Mouse (Mus musculus) lung, adult 2 months (tissue): Measurements from ENCODE around the gene Mob3b. TPM values are rescaled to one million over a fixed set of nuclear protein-coding genes. Genes with fewer than 3 reads are reported as not detected.
A peak's percentile ranks its signal among the peaks of the same experiment; 100 is the strongest.

Experiments used
- DNase-seq: peaks from one replicate; pipeline ENCODE4 v3.0.0; 2022
- H3K4me1 ChIP-seq: fragments of 200-500 bp; 2 replicates; pipeline ENCODE4 v1.6.1; 2011; ENCODE audit warnings: low read length; ENCODE audit not compliant: control insufficient read depth, insufficient read depth
- H3K4me3 ChIP-seq: fragments of 200-500 bp; replicated peaks from 2 replicates; pipeline ENCODE3; 2011; ENCODE audit warnings: low read depth, mild to moderate bottlenecking, control low read depth, low read length; ENCODE audit errors: extremely low read depth
- CTCF ChIP-seq: fragments of 200-500 bp; IDR thresholded peaks from 2 replicates; pipeline ENCODE4 v1.5.1; 2011; ENCODE audit warnings: mild to moderate bottlenecking, low read length, control low read depth; ENCODE audit not compliant: insufficient read depth
- POLR2A ChIP-seq: fragments of 200-500 bp; IDR thresholded peaks from 2 replicates; pipeline ENCODE4 v1.6.1; 2011; ENCODE audit warnings: low read depth, mild to moderate bottlenecking, control low read depth, low read length, borderline replicate concordance; ENCODE audit errors: extremely low read depth
- WGBS: fragments of 180-500 bp; shearing (Covaris S2); methylation state at CpG from one replicate; pipeline ENCODE4 v1.1.7; 2018; 5-methylcytosine and 5-hydroxymethylcytosine counted together
- polyA plus RNA-seq: library from polyadenylated mRNA; depleted of rRNA; stranded (reverse); fragments of >200 nt; gene quantifications from 2 replicates; pipeline ENCODE4 v1.2.3, GENCODE M21; 2012

Mob3b gene
- polyA plus RNA-seq, 1 experiment = 10.4 TPM

- Histone ChIP-seq H3K4me3 (no peak overlapping the region), H3K4me1 (peaks cover 13% of the 10 kb centered on the region)
- WGBS = 66% methylated on average over 15 of the region's 15 CpGs
- TF ChIP-seq CTCF = no peak
- TF ChIP-seq POLR2A = no peak
- DNase-seq = no peak
Measured at GRCm38 (mm10) chr4:35134846-35135611, 22.3 kb downstream of the Mob3b start.

GRCm38 (mm10) chr4:35133411-35133810 lies 23.9 kb downstream of the Mob3b start:
- no peak for TF ChIP-seq POLR2A
- no peak for TF ChIP-seq CTCF
- peaks cover 14% of the 10 kb centered on the region for H3K4me1 ChIP-seq
- WGBS = 93% methylated on average over 4 of the region's 4 CpGs
- no peak overlapping the region for H3K4me3 ChIP-seq
- no peak for DNase-seq

GRCm38 (mm10) chr4:35131592-35131991 lies 25.7 kb downstream of the Mob3b start:
- no peak for DNase-seq

GRCm38 (mm10) chr4:35130411-35130948 lies 26.8 kb downstream of the Mob3b start:
- peak; percentile 38 for DNase-seq
- WGBS = 10% methylated on average over 6 of the region's 6 CpGs
- peaks cover 11% of the 10 kb centered on the region for H3K4me1 ChIP-seq
- TF ChIP-seq CTCF (no peak), POLR2A (no peak)
- H3K4me3 ChIP-seq = no peak overlapping the region

More at GRCm38 (mm10) chr4:35131592-35131991, 25.7 kb downstream of the Mob3b start:
- no peak for TF ChIP-seq POLR2A
- TF ChIP-seq CTCF = no peak
- Histone ChIP-seq H3K4me1 (peaks cover 11% of the 10 kb centered on the region), H3K4me3 (no peak overlapping the region)
- 84% methylated on average over 4 of the region's 4 CpGs for WGBS

- no peak for TF ChIP-seq POLR2A
- no peak for TF ChIP-seq CTCF
- 61% methylated on average over 6 of the region's 6 CpGs for WGBS
- peaks cover 11% of the 10 kb centered on the region for H3K4me1 ChIP-seq
- no peak for DNase-seq
- H3K4me3 ChIP-seq = no peak overlapping the region
Measured at GRCm38 (mm10) chr4:35127759-35128158, 29.5 kb downstream of the Mob3b start.

GRCm38 (mm10) chr4:35126776-35127175 lies 30.5 kb downstream of the Mob3b start:
- no peak overlapping the region for H3K4me3 ChIP-seq
- DNase-seq = no peak
- H3K4me1 ChIP-seq = peaks cover 11% of the 10 kb centered on the region
- 78% methylated on average over 9 of the region's 9 CpGs for WGBS
- TF ChIP-seq CTCF (no peak), POLR2A (no peak)

- Histone ChIP-seq H3K4me1 (peaks cover 5% of the 10 kb centered on the region; the same call in 1 of the 2 replicates), H3K4me3 (no peak overlapping the region)
- TF ChIP-seq POLR2A = no peak
- TF ChIP-seq CTCF = no peak
- DNase-seq = no peak
- WGBS = 61% methylated on average over 5 of the region's 6 CpGs
Measured at GRCm38 (mm10) chr4:35125299-35125777, 31.9 kb downstream of the Mob3b start.

GRCm38 (mm10) chr4:35124027-35124426 lies 33.3 kb downstream of the Mob3b start:
- Histone ChIP-seq H3K4me3 (no peak overlapping the region), H3K4me1 (no peaks in the 10 kb centered on the region; the same call in 1 of the 2 replicates)
- 69% methylated on average over 11 of the region's 11 CpGs for WGBS
- no peak for TF ChIP-seq POLR2A
- no peak for TF ChIP-seq CTCF
- DNase-seq = no peak

- Histone ChIP-seq H3K4me1 (no peaks in the 10 kb centered on the region; the same call in 1 of the 2 replicates), H3K4me3 (no peak overlapping the region)
- no peak for DNase-seq
- 82% methylated on average over 5 of the region's 5 CpGs for WGBS
- no peak for TF ChIP-seq CTCF
- no peak for TF ChIP-seq POLR2A
Measured at GRCm38 (mm10) chr4:35123087-35123486, 34.2 kb downstream of the Mob3b start.

- no peaks in the 10 kb centered on the region; the same call in 1 of the 2 replicates for H3K4me1 ChIP-seq
- 80% methylated on average over 12 of the region's 12 CpGs for WGBS
- no peak overlapping the region for H3K4me3 ChIP-seq
- TF ChIP-seq POLR2A = no peak
- TF ChIP-seq CTCF = no peak
- no peak for DNase-seq
Measured at GRCm38 (mm10) chr4:35121060-35121459, 36.2 kb downstream of the Mob3b start.
